Mouse (Mus musculus) megakaryocyte-erythroid progenitor cell, adult 5-6 weeks (primary cell): ENCODE measurements around the gene Maml2. TPM values are rescaled to one million over a fixed set of nuclear protein-coding genes. Genes with fewer than 3 reads are reported as not detected.
A peak's percentile ranks its signal among the peaks of the same experiment; 100 is the strongest.

Experiments used
- ATAC-seq: replicated peaks from 2 replicates; pipeline ENCODE4 v1.8.0; 2016; ENCODE audit warnings: mild to moderate bottlenecking, inconsistent platforms; ENCODE audit not compliant: severe bottlenecking, poor library complexity, low FRiP score, low TSS enrichment
- total RNA-seq, 2 experiments: library from RNA; stranded (forward) in 1 of 2; stranded (reverse) in 1 of 2; fragments of 200-1000, 215-1000 nt in 1 of 2; fragments of >200 nt in 1 of 2; fragmentation: Nextera tagmentation in 1 of 2; gene quantifications; 2 replicates each; pipeline ENCODE4 v1.2.3; 2014 to 2017

Maml2 gene
- total RNA-seq, 2 experiments from 2014 or later = 1.2 TPM

GRCm38 (mm10) chr9:13748798-13749674 lies 451.3 kb downstream of the Maml2 start:
- ATAC-seq = peak; percentile 96

GRCm38 (mm10) chr9:13749675-13749998 lies 451.9 kb downstream of the Maml2 start:
- peak; percentile 64 for ATAC-seq

DNA sequence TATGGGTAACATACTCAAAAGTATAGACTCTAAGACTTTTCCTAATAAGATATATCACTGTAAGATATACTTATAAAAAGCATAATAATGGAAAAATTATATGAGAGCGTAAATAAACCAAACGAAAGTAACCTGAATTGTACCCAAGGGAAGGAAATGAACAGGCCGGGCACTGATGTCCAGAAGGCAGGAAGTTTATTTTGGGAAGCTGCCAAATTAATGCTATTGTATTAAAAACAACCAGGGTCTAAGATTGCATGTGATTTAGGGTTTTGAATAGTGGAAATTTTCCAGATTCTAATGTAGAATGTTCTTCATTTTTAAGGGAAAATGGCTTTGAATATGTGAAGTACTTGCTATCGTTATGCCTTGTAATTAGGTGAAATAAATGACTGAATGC lies 454.8 kb downstream of the Maml2 start:
- ATAC-seq = no peak

Other genes starting within 250 kb of the Maml2 start
- gene Jrkl, start 52.1 kb upstream of the Maml2 start, total RNA-seq (2014; fragmentation: Nextera tagmentation) = 2.1 and 4.4 TPM in 2 replicates
- gene Jrkl, start 52.1 kb upstream of the Maml2 start, total RNA-seq (2017) = 3.1 and 9.8 TPM in 2 replicates
- gene Ccdc82, start 51.0 kb upstream of the Maml2 start, total RNA-seq (2014; fragmentation: Nextera tagmentation) = 31.2 and 36.8 TPM in 2 replicates
- 37.6 and 44.8 TPM in 2 replicates for gene Ccdc82, start 51.0 kb upstream of the Maml2 start, total RNA-seq (2017)
- not detected in 2 replicates for gene Gm17571, start 148.8 kb downstream of the Maml2 start, total RNA-seq (2014; fragmentation: Nextera tagmentation)
- gene Gm17571, start 148.8 kb downstream of the Maml2 start, total RNA-seq (2017) = not detected in 2 replicates